In the genomic region with DNA sequence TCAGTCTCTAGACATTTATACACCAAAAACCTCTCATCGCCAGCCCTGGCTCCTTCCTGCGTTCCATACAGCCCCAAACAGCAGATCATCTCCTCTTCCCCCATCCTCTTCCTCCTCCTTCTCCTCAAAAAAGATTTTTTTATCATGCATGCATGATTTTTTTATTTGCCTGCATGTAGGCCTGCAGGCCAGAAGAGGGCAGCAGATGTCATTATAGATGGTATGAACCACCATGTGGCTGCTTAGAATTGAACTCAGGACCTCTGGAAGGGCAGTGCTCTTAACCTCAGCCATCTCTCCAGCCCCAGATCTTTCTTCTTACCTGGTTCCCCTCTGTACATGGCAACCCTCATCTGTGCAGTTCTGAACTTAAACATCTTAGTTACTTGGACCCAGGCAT, we compare ENCODE assay signal across 10 mouse cellular contexts. TPM values are rescaled to one million over a fixed set of nuclear protein-coding genes. Genes with fewer than 3 reads are reported as not detected.
A peak's percentile ranks its signal among the peaks of the same experiment; 100 is the strongest.
DNase-seq lines count a peak whose midpoint lies in the region; ATAC-seq and TF ChIP-seq lines count a peak whose summit lies in the region.
"Had no signal": no experiment of that assay in that cellular context is flagged by ENCODE, and none has a peak within 500 bp of the region (broad histone marks: within the 10 kb centered on the region; RNA-seq: fewer than 3 reads in every experiment).

No protein-coding gene starts in this region.

- intact Hi-C loops in left cerebral cortex, postnatal 36 days (cut with DNase I): no loop called here

- ATAC-seq in midbrain, postnatal 0 days (ENCODE audit: low FRiP score): no peak
- ATAC-seq in midbrain, embryonic 16.5 days: no peak
- ATAC-seq in liver, embryonic 13.5 days (ENCODE audit: low read depth): no peak

- H3K27me3 ChIP-seq in midbrain, postnatal 0 days (ENCODE audit: insufficient read depth, low read length): no peaks in the 10 kb centered on the region
- no peaks in the 10 kb centered on the region for H3K27me3 ChIP-seq in midbrain, embryonic 16.5 days (ENCODE audit: control insufficient read depth, insufficient read depth, low read depth, low read length)
- H3K27me3 ChIP-seq in liver, embryonic 13.5 days: no peaks in the 10 kb centered on the region
- H3K27me3 ChIP-seq: embryonic facial prominence, embryonic 15.5 days; kidney, embryonic 15.5 days had no signal

- H3K36me3 ChIP-seq in midbrain, postnatal 0 days (ENCODE audit: insufficient read depth, low read length): peaks cover 16% of the 10 kb centered on the region
- no peaks in the 10 kb centered on the region for H3K36me3 ChIP-seq in midbrain, embryonic 16.5 days (ENCODE audit: control insufficient read depth, insufficient read depth, low read length)
- H3K36me3 ChIP-seq in liver, embryonic 13.5 days: peaks cover 29% of the 10 kb centered on the region

- no peaks in the 10 kb centered on the region for H3K4me1 ChIP-seq in midbrain, postnatal 0 days (ENCODE audit: insufficient read depth, low read length)
- peaks cover 13% of the 10 kb centered on the region; the same call in 1 of the 2 replicates for H3K4me1 ChIP-seq in midbrain, embryonic 16.5 days (ENCODE audit: control insufficient read depth, insufficient read depth, low read length)
- peaks cover 43% of the 10 kb centered on the region for H3K4me1 ChIP-seq in liver, embryonic 13.5 days (replicated peaks)

- DNase-seq in cerebellum, adult 9-11 months: peak; percentile 44
- no peak for DNase-seq in cerebellum, adult 11 months
- peak; percentile 40 for DNase-seq in midbrain, postnatal 0 days (ENCODE audit: low spot score)
- DNase-seq in liver, embryonic 13.5 days: no peak
- peak; percentile 37 to 38 for DNase-seq in thymus, postnatal 36 days
- DNase-seq in gastrocnemius, postnatal 4 days (ENCODE audit: low spot score in 2 of 2): no peak
- DNase-seq in left cerebral cortex, postnatal 36 days (ENCODE audit: low spot score in 2 of 2): no peak

- 88% methylated on average over 2 of the region's 2 CpGs for WGBS in midbrain, postnatal 0 days
- 87% methylated on average over 2 of the region's 2 CpGs for WGBS in midbrain, embryonic 16.5 days
- 62% methylated on average over 2 of the region's 2 CpGs for WGBS in liver, embryonic 13.5 days (ENCODE audit: insufficient replicate concordance)

- H3K9ac ChIP-seq in midbrain, postnatal 0 days (replicated peaks; ENCODE audit: low read length, poor library complexity, severe bottlenecking): no peak overlapping the region
- H3K9ac ChIP-seq in midbrain, embryonic 16.5 days (ENCODE audit: low read depth, low read length): no peak overlapping the region
- H3K9ac ChIP-seq in liver, embryonic 13.5 days: no peak overlapping the region
- H3K9ac ChIP-seq: embryonic facial prominence, embryonic 15.5 days; kidney, embryonic 15.5 days had no signal

- no peak overlapping the region for H3K4me2 ChIP-seq in midbrain, postnatal 0 days (ENCODE audit: low read depth, low read length, poor library complexity, severe bottlenecking)
- no peak overlapping the region for H3K4me2 ChIP-seq in midbrain, embryonic 16.5 days (ENCODE audit: low read length)
- no peak overlapping the region for H3K4me2 ChIP-seq in liver, embryonic 13.5 days
- H3K4me2 ChIP-seq: embryonic facial prominence, embryonic 15.5 days; kidney, embryonic 15.5 days had no signal

- H3K27ac ChIP-seq in midbrain, postnatal 0 days (ENCODE audit: low read depth, low read length): 0 out of 2 replicates have a peak overlapping the region, but pooled peaks have one; percentile 12
- H3K27ac ChIP-seq in midbrain, embryonic 16.5 days (ENCODE audit: low read length): no peak overlapping the region
- H3K27ac ChIP-seq in liver, embryonic 13.5 days: peak overlapping the region; percentile 94
- H3K27ac ChIP-seq: kidney, embryonic 15.5 days had no signal

- no peaks in the 10 kb centered on the region for H3K9me3 ChIP-seq in midbrain, postnatal 0 days (ENCODE audit: low read length)
- no peaks in the 10 kb centered on the region for H3K9me3 ChIP-seq in midbrain, embryonic 16.5 days (replicated peaks; ENCODE audit: control insufficient read depth, low read length, poor library complexity, severe bottlenecking)
- H3K9me3 ChIP-seq in liver, embryonic 13.5 days (replicated peaks): no peaks in the 10 kb centered on the region
- H3K9me3 ChIP-seq: embryonic facial prominence, embryonic 15.5 days; kidney, embryonic 15.5 days had no signal

- H3K4me3 ChIP-seq in midbrain, postnatal 0 days (ENCODE audit: low read depth, low read length): no peak overlapping the region
- H3K4me3 ChIP-seq in midbrain, embryonic 16.5 days (ENCODE audit: low read depth, low read length): no peak overlapping the region
- H3K4me3 ChIP-seq in liver, embryonic 13.5 days (replicated peaks): no peak overlapping the region
- H3K4me3 ChIP-seq: embryonic facial prominence, embryonic 15.5 days; kidney, embryonic 15.5 days had no signal

- TF ChIP-seq CTCF in midbrain, postnatal 0 days (IDR thresholded peaks at IDR 0.05): peak; percentile 71

RNA-seq across cellular contexts. Expression of a gene that starts 8.1 kb away (rescaled TPM):
- total RNA-seq in midbrain, postnatal 0 days (2014; rRNA removed): 75.0 and 92.2 TPM in 2 replicates
- 120 and 132 TPM in 2 replicates for polyA plus RNA-seq in midbrain, postnatal 0 days (2015; fragmentation: Nextera tagmentation; extraction: Ambion mirVana)
- polyA plus RNA-seq in midbrain, embryonic 16.5 days (2015; fragmentation: Nextera tagmentation; extraction: Ambion mirVana): 112 and 120 TPM in 2 replicates
- 134 and 136 TPM in 2 replicates for polyA plus RNA-seq in liver, embryonic 13.5 days (2015; fragmentation: Nextera tagmentation; extraction: Ambion mirVana)
- total RNA-seq in gastrocnemius, postnatal 4 days (2021): 10 to 100 TPM; 35.6 to 48.5 TPM
- total RNA-seq in left cerebral cortex, postnatal 36 days (2021): 10 to 100 TPM; 21.8 to 30.7 TPM

RNA-seq across cellular contexts. Expression of a gene that starts 8.3 kb away (rescaled TPM):
- 76.8 and 94.5 TPM in 2 replicates for total RNA-seq in midbrain, postnatal 0 days (2014; rRNA removed)
- polyA plus RNA-seq in midbrain, postnatal 0 days (2015; fragmentation: Nextera tagmentation; extraction: Ambion mirVana): 80.2 and 83.8 TPM in 2 replicates
- 64.5 and 70.4 TPM in 2 replicates for polyA plus RNA-seq in midbrain, embryonic 16.5 days (2015; fragmentation: Nextera tagmentation; extraction: Ambion mirVana)
- 19.0 and 20.6 TPM in 2 replicates for polyA plus RNA-seq in liver, embryonic 13.5 days (2015; fragmentation: Nextera tagmentation; extraction: Ambion mirVana)
- 10 to 100 TPM; 23.7 to 29.6 TPM for total RNA-seq in gastrocnemius, postnatal 4 days (2021)
- total RNA-seq in left cerebral cortex, postnatal 36 days (2021): 10 to 100 TPM; 61.0 to 61.4 TPM

RNA-seq across cellular contexts. Expression of a gene that starts 19.5 kb away (rescaled TPM):
- total RNA-seq in midbrain, postnatal 0 days (2014; rRNA removed): 0.22 and 3.7 TPM in 2 replicates
- 4.2 and 5.3 TPM in 2 replicates for polyA plus RNA-seq in midbrain, postnatal 0 days (2015; fragmentation: Nextera tagmentation; extraction: Ambion mirVana)
- 14.3 and 15.5 TPM in 2 replicates for polyA plus RNA-seq in midbrain, embryonic 16.5 days (2015; fragmentation: Nextera tagmentation; extraction: Ambion mirVana)
- polyA plus RNA-seq in liver, embryonic 13.5 days (2015; fragmentation: Nextera tagmentation; extraction: Ambion mirVana): 9.7 and 9.8 TPM in 2 replicates
- total RNA-seq in gastrocnemius, postnatal 4 days (2021): 1 to 10 TPM; 7.4 to 7.6 TPM
- 1 to 10 TPM; 3.2 to 5.6 TPM for total RNA-seq in left cerebral cortex, postnatal 36 days (2021)

RNA-seq across cellular contexts. Expression of a gene that starts 19.6 kb away (rescaled TPM):
- total RNA-seq in midbrain, postnatal 0 days (2014; rRNA removed): 37.4 and 39.6 TPM in 2 replicates
- polyA plus RNA-seq in midbrain, postnatal 0 days (2015; fragmentation: Nextera tagmentation; extraction: Ambion mirVana): 32.3 TPM in 2 replicates
- 48.7 and 54.9 TPM in 2 replicates for polyA plus RNA-seq in midbrain, embryonic 16.5 days (2015; fragmentation: Nextera tagmentation; extraction: Ambion mirVana)
- 8.3 and 9.0 TPM in 2 replicates for polyA plus RNA-seq in liver, embryonic 13.5 days (2015; fragmentation: Nextera tagmentation; extraction: Ambion mirVana)
- 1 to 10 TPM; 9.0 to 9.8 TPM for total RNA-seq in gastrocnemius, postnatal 4 days (2021)
- total RNA-seq in left cerebral cortex, postnatal 36 days (2021): 10 to 100 TPM; 18.6 to 19.4 TPM

RNA-seq across cellular contexts. Expression of a gene that starts 21.4 kb away (rescaled TPM):
- total RNA-seq in midbrain, postnatal 0 days (2014; rRNA removed): 70.0 and 79.3 TPM in 2 replicates
- 95.1 and 95.2 TPM in 2 replicates for polyA plus RNA-seq in midbrain, postnatal 0 days (2015; fragmentation: Nextera tagmentation; extraction: Ambion mirVana)
- polyA plus RNA-seq in midbrain, embryonic 16.5 days (2015; fragmentation: Nextera tagmentation; extraction: Ambion mirVana): 59.4 and 59.7 TPM in 2 replicates
- 138 and 169 TPM in 2 replicates for polyA plus RNA-seq in liver, embryonic 13.5 days (2015; fragmentation: Nextera tagmentation; extraction: Ambion mirVana)
- 10 to 100 TPM; 22.1 to 23.7 TPM for total RNA-seq in gastrocnemius, postnatal 4 days (2021)
- 10 to 100 TPM; 38.4 to 43.1 TPM for total RNA-seq in left cerebral cortex, postnatal 36 days (2021)

Comparison
In these comparisons a context has a peak if more than half of its experiments do, and no peak if none do; other contexts are left out.
1. DNase-seq: peak in cerebellum, adult 9-11 months (single experiment), midbrain, postnatal 0 days (single experiment) and thymus, postnatal 36 days (2 of 2); none in cerebellum, adult 11 months (single experiment), liver, embryonic 13.5 days (single experiment), gastrocnemius, postnatal 4 days (0 of 2) and left cerebral cortex, postnatal 36 days (0 of 2).